Mouse (Mus musculus): ENCODE results near the gene Oaz1.

GRCm38 (mm10) chr10:80876594-80876993, 50.1 kb downstream of the Oaz1 start:
- TF ChIP-seq EP300 (IDR thresholded peaks at IDR 0.05; ENCODE audit: low read depth) (no peak), CTCF (IDR thresholded peaks at IDR 0.05; ENCODE audit: low read depth) (no peak)

Data from heart, postnatal 0 days (tissue).